Mouse (Mus musculus) heart, embryonic 14.5 days (tissue): ENCODE data around the gene Armc2. TPM values are rescaled to one million over a fixed set of nuclear protein-coding genes. Genes with fewer than 3 reads are reported as not detected.
A peak's percentile ranks its signal among the peaks of the same experiment; 100 is the strongest.

Source experiments
- ATAC-seq: fragments of 200-750 bp; cut with Nextera tagmentation; 2 replicates; pipeline ENCODE4 v1.8.0; 2017; ENCODE audit warnings: low read depth, moderate TSS enrichment; ENCODE audit not compliant: insufficient number of reproducible peaks, insufficient read depth, low FRiP score
- H3K27ac ChIP-seq, 2 experiments: fragments of 200-500 bp in 1 of 2; fragments of 300-500 bp in 1 of 2; sonication (generic) in 1 of 2; replicated peaks in 1 of 2; 2 replicates each; pipeline ENCODE4 v1.5.1; 2012 to 2014; ENCODE audit warnings: low read depth in 2 of 2, low read length in 2 of 2, control low read depth in 1 of 2, mild to moderate bottlenecking in 1 of 2, mixed read lengths in 1 of 2; ENCODE audit not compliant: control insufficient read depth in 1 of 2, insufficient read depth in 1 of 2
- H3K27me3 ChIP-seq: fragments of 300-500 bp; sonication (generic); 2 replicates; pipeline ENCODE4 v1.6.1; 2014; ENCODE audit warnings: mild to moderate bottlenecking, low read length, control low read depth; ENCODE audit not compliant: control insufficient read depth, insufficient read depth
- H3K36me3 ChIP-seq: fragments of 300-500 bp; sonication (generic); 2 replicates; pipeline ENCODE4 v1.6.1; 2014; ENCODE audit warnings: mild to moderate bottlenecking, control low read depth, low read length, mixed read lengths; ENCODE audit not compliant: control insufficient read depth, insufficient read depth
- H3K4me1 ChIP-seq, 2 experiments: fragments of 200-500 bp in 1 of 2; fragments of 300-500 bp in 1 of 2; sonication (generic) in 1 of 2; 2 replicates each; pipeline ENCODE4 v1.6.1; 2012 to 2014; ENCODE audit warnings: low read length in 2 of 2, control low read depth in 1 of 2, mixed read lengths in 1 of 2; ENCODE audit not compliant: control insufficient read depth in 2 of 2, insufficient read depth in 2 of 2
- H3K4me2 ChIP-seq: fragments of 300-500 bp; sonication (generic); 2 replicates; pipeline ENCODE4 v1.6.1; 2014; ENCODE audit warnings: mild to moderate bottlenecking, low read length
- H3K4me3 ChIP-seq, 2 experiments: fragments of 200-500 bp in 1 of 2; fragments of 300-500 bp in 1 of 2; sonication (generic) in 1 of 2; 2 replicates each; pipeline ENCODE4 v1.5.1; 2012 to 2014; ENCODE audit warnings: low read length in 2 of 2, mild to moderate bottlenecking in 2 of 2, control low read depth in 1 of 2, low read depth in 1 of 2, moderate library complexity in 1 of 2; ENCODE audit not compliant: control insufficient read depth in 1 of 2, insufficient read depth in 1 of 2
- H3K9ac ChIP-seq: fragments of 300-500 bp; sonication (generic); 2 replicates; pipeline ENCODE4 v1.6.1; 2014; ENCODE audit warnings: mild to moderate bottlenecking, low read length
- H3K9me3 ChIP-seq: fragments of 300-500 bp; sonication (generic); 2 replicates; pipeline ENCODE4 v1.6.1; 2016; ENCODE audit warnings: low read length, control low read depth; ENCODE audit not compliant: control insufficient read depth
- WGBS: fragments of 180-500 bp; shearing (Covaris S2); extraction: QIAGEN DNeasy Blood & Tissue Kit; methylation state at CpG from one replicate; pipeline ENCODE4 v1.1.7; 2014; 5-methylcytosine and 5-hydroxymethylcytosine counted together
- polyA plus RNA-seq: library from polyadenylated mRNA; unstranded; fragments of >200 nt; fragmentation: Nextera tagmentation; extraction: Ambion mirVana; gene quantifications from 2 replicates; pipeline ENCODE4 v1.2.1, GENCODE M21; 2014

Armc2 gene
- polyA plus RNA-seq, 1 experiment from 2014 or later, result 2.2 TPM

- no peaks in the 10 kb centered on the region for H3K9me3 ChIP-seq
- H3K27ac ChIP-seq, result no peak overlapping the region
- H3K9ac ChIP-seq, result no peak overlapping the region
- WGBS, result 45% methylated on average over 2 of the region's 2 CpGs
- ATAC-seq, result no peak
- no peaks in the 10 kb centered on the region for H3K27me3 ChIP-seq
- no peak overlapping the region for H3K4me3 ChIP-seq
- H3K4me1 ChIP-seq, result peaks cover 3 to 13% of the 10 kb centered on the region in 2 experiments
- no peak overlapping the region for H3K4me2 ChIP-seq
- H3K36me3 ChIP-seq, result no peaks in the 10 kb centered on the region
These were observed 146.7 kb downstream of the Armc2 start for GRCm38 (mm10) chr10:41871564-41871963.

- H3K27me3 ChIP-seq, result no peaks in the 10 kb centered on the region
- ATAC-seq, result no peak
- H3K9ac ChIP-seq, result no peak overlapping the region
- peaks cover 8 to 19% of the 10 kb centered on the region in 2 experiments for H3K4me1 ChIP-seq
- H3K27ac ChIP-seq, result no peak overlapping the region
- 50% methylated on average over 2 of the region's 2 CpGs for WGBS
- H3K4me2 ChIP-seq, result no peak overlapping the region
- H3K9me3 ChIP-seq, result no peaks in the 10 kb centered on the region
- H3K36me3 ChIP-seq, result no peaks in the 10 kb centered on the region
- no peak overlapping the region for H3K4me3 ChIP-seq
These were observed 148.1 kb downstream of the Armc2 start for GRCm38 (mm10) chr10:41870101-41870500.

- WGBS, result 85% methylated on average over 5 of the region's 5 CpGs
- Histone ChIP-seq H3K36me3 (no peaks in the 10 kb centered on the region), H3K27me3 (no peaks in the 10 kb centered on the region), H3K4me3 (no peak overlapping the region), H3K9ac (no peak overlapping the region), H3K4me2 (no peak overlapping the region), H3K27ac (no peak overlapping the region), H3K9me3 (no peaks in the 10 kb centered on the region), H3K4me1 (peaks cover 8 to 19% of the 10 kb centered on the region in 2 experiments)
- ATAC-seq, result no peak
These were observed 150.3 kb downstream of the Armc2 start for GRCm38 (mm10) chr10:41867956-41868355.

- Histone ChIP-seq H3K4me3 (no peak overlapping the region), H3K27me3 (no peaks in the 10 kb centered on the region), H3K27ac (peak overlapping the region; percentile 58 to 76; a peak in 3 of 4 replicates), H3K9ac (no peak overlapping the region), H3K9me3 (no peaks in the 10 kb centered on the region), H3K36me3 (no peaks in the 10 kb centered on the region), H3K4me2 (no peak overlapping the region), H3K4me1 (peaks cover 8 to 19% of the 10 kb centered on the region in 2 experiments)
- ATAC-seq, result no peak
These were observed 151.4 kb downstream of the Armc2 start for GRCm38 (mm10) chr10:41866838-41867154.

GRCm38 (mm10) chr10:41866069-41866837 is 152.0 kb downstream of the Armc2 start:
- Histone ChIP-seq H3K27ac (peak overlapping the region; percentile 75 to 76), H3K4me1 (peaks cover 8 to 16% of the 10 kb centered on the region in 2 experiments), H3K4me3 (no peak overlapping the region), H3K9me3 (no peaks in the 10 kb centered on the region), H3K9ac (no peak overlapping the region), H3K27me3 (no peaks in the 10 kb centered on the region), H3K4me2 (no peak overlapping the region), H3K36me3 (no peaks in the 10 kb centered on the region)
- peak; percentile 43; the same call in 1 of the 2 replicates for ATAC-seq
- WGBS, result 32% methylated on average over 3 of the region's 3 CpGs

Other genes starting within 250 kb of the Armc2 start
- gene Cep57l1, start 208.6 kb downstream of the Armc2 start, polyA plus RNA-seq, result 19.9 and 20.4 TPM in 2 replicates
- 36.1 and 37.5 TPM in 2 replicates for gene Sesn1, start 208.5 kb downstream of the Armc2 start, polyA plus RNA-seq